Mouse (Mus musculus): ENCODE measurements around the gene Olfr969.
"Not testable (repeated sequence)": the region's sequence is repeated elsewhere in the genome, so short reads cannot be mapped to it uniquely, and the experiment has no call there.

Gene Olfr969

GRCm38 (mm10) chr9:39790558-39790957, at the start of gene Olfr969:
Gene Olfr969 (plus strand): TSS chr9:39790945.
- no peaks in the 10 kb centered on the region for H3K4me1 ChIP-seq (replicated peaks; ENCODE audit: low read depth, low read length)
- no peak within 1 kb of the TSS for H3K4me3 ChIP-seq (replicated peaks; ENCODE audit: low read length)
- TF ChIP-seq POU5F1 (IDR thresholded peaks at IDR 0.05; ENCODE audit: borderline replicate concordance, low read length) (no peak), NANOG (IDR thresholded peaks at IDR 0.05; ENCODE audit: borderline replicate concordance, low read length) (no peak), CTCF (conservative IDR thresholded peaks at IDR 0.05; ENCODE audit: low read length) (no peak)
- H3K36me3 ChIP-seq (ENCODE audit: insufficient read depth, low read length): no peaks in the 10 kb centered on the region
- no peaks in the 10 kb centered on the region for H3K27me3 ChIP-seq (ENCODE audit: insufficient read depth, low read length)
- no peaks in the 10 kb centered on the region for H3K9me3 ChIP-seq (ENCODE audit: low read length)

GRCm38 (mm10) chr9:39745949-39746348, 44.8 kb upstream of the Olfr969 start, which contains the start of gene Olfr967:
Gene Olfr967 (plus strand): TSS chr9:39746249.
- Histone ChIP-seq H3K36me3 (ENCODE audit: insufficient read depth, low read length) (no peaks in the 10 kb centered on the region), H3K9me3 (ENCODE audit: low read length) (peaks cover 8% of the 10 kb centered on the region; the same call in 1 of the 2 replicates), H3K27me3 (ENCODE audit: insufficient read depth, low read length) (no peaks in the 10 kb centered on the region), H3K4me3 (replicated peaks; ENCODE audit: low read length) (no peak within 1 kb of the TSS), H3K4me1 (replicated peaks; ENCODE audit: low read depth, low read length) (no peaks in the 10 kb centered on the region)
- no peak for TF ChIP-seq POU5F1 (IDR thresholded peaks at IDR 0.05; ENCODE audit: borderline replicate concordance, low read length)
- no peak for TF ChIP-seq NANOG (IDR thresholded peaks at IDR 0.05; ENCODE audit: borderline replicate concordance, low read length)
- no peak for TF ChIP-seq CTCF (conservative IDR thresholded peaks at IDR 0.05; ENCODE audit: low read length)

- Histone ChIP-seq H3K9me3 (ENCODE audit: low read length) (peaks cover 8% of the 10 kb centered on the region; the same call in 1 of the 2 replicates), H3K27me3 (ENCODE audit: insufficient read depth, low read length) (no peaks in the 10 kb centered on the region), H3K4me3 (replicated peaks; ENCODE audit: low read length) (no peak overlapping the region), H3K36me3 (ENCODE audit: insufficient read depth, low read length) (no peaks in the 10 kb centered on the region), H3K4me1 (replicated peaks; ENCODE audit: low read depth, low read length) (no peaks in the 10 kb centered on the region)
- TF ChIP-seq CTCF (conservative IDR thresholded peaks at IDR 0.05; ENCODE audit: low read length) (no peak), POU5F1 (IDR thresholded peaks at IDR 0.05; ENCODE audit: borderline replicate concordance, low read length) (no peak), NANOG (IDR thresholded peaks at IDR 0.05; ENCODE audit: borderline replicate concordance, low read length) (no peak)
These were observed 44.3 kb upstream of the Olfr969 start for GRCm38 (mm10) chr9:39746428-39746827.

- no peak within 1 kb of the TSS for H3K4me3 ChIP-seq (replicated peaks; ENCODE audit: low read length)
- no peaks in the 10 kb centered on the region for H3K9me3 ChIP-seq (ENCODE audit: low read length)
- TF ChIP-seq POU5F1 (IDR thresholded peaks at IDR 0.05; ENCODE audit: borderline replicate concordance, low read length) (no peak), CTCF (conservative IDR thresholded peaks at IDR 0.05; ENCODE audit: low read length) (no peak), NANOG (IDR thresholded peaks at IDR 0.05; ENCODE audit: borderline replicate concordance, low read length) (no peak)
These were observed 7.6 kb upstream of the Olfr969 start, which contains the start of gene Olfr968 for GRCm38 (mm10) chr9:39783153-39783552. Gene Olfr968 (minus strand): TSS chr9:39783253.

GRCm38 (mm10) chr9:39808560-39808959, 17.8 kb downstream of the Olfr969 start, which contains the start of gene Olfr970:
Gene Olfr970 (plus strand): TSS chr9:39808860.
- Histone ChIP-seq H3K36me3 (ENCODE audit: insufficient read depth, low read length) (no peaks in the 10 kb centered on the region), H3K9me3 (ENCODE audit: low read length) (no peaks in the 10 kb centered on the region), H3K4me3 (replicated peaks; ENCODE audit: low read length) (no peak within 1 kb of the TSS), H3K27me3 (ENCODE audit: insufficient read depth, low read length) (no peaks in the 10 kb centered on the region), H3K4me1 (replicated peaks; ENCODE audit: low read depth, low read length) (no peaks in the 10 kb centered on the region)
- TF ChIP-seq NANOG (IDR thresholded peaks at IDR 0.05; ENCODE audit: borderline replicate concordance, low read length): no peak
- TF ChIP-seq POU5F1 (IDR thresholded peaks at IDR 0.05; ENCODE audit: borderline replicate concordance, low read length): no peak
- TF ChIP-seq CTCF (conservative IDR thresholded peaks at IDR 0.05; ENCODE audit: low read length): no peak

More at GRCm38 (mm10) chr9:39783153-39783552, 7.6 kb upstream of the Olfr969 start, which contains the start of gene Olfr968:
- no peaks in the 10 kb centered on the region for H3K27me3 ChIP-seq (ENCODE audit: insufficient read depth, low read length)
- H3K36me3 ChIP-seq (ENCODE audit: insufficient read depth, low read length): no peaks in the 10 kb centered on the region
- no peaks in the 10 kb centered on the region for H3K4me1 ChIP-seq (replicated peaks; ENCODE audit: low read depth, low read length)

- not testable (repeated sequence) for H3K9me3 ChIP-seq (ENCODE audit: low read length); H3K4me3 ChIP-seq (replicated peaks; ENCODE audit: low read length); H3K36me3 ChIP-seq (ENCODE audit: insufficient read depth, low read length); H3K27me3 ChIP-seq (ENCODE audit: insufficient read depth, low read length); H3K4me1 ChIP-seq (replicated peaks; ENCODE audit: low read depth, low read length)
These were observed 45.8 kb downstream of the Olfr969 start, which contains the start of gene Olfr971 for GRCm38 (mm10) chr9:39836576-39836975. Gene Olfr971 (plus strand): TSS chr9:39836876.
